Mouse (Mus musculus) macrophage (primary cell): ENCODE data around the gene Cemip. TPM values are rescaled to one million over a fixed set of nuclear protein-coding genes. Genes with fewer than 3 reads are reported as not detected.

Source experiments
- H3K27ac ChIP-seq: fragments of 350-480 bp; formaldehyde crosslinking; 2 replicates; pipeline ENCODE4 v1.9.0; 2021
- H3K36me3 ChIP-seq: fragments of 350-480 bp; formaldehyde crosslinking; 2 replicates; pipeline ENCODE4 v1.9.0; 2021; ENCODE audit errors: inconsistent target
- H3K4me3 ChIP-seq: fragments of 350-480 bp; formaldehyde crosslinking; 2 replicates; pipeline ENCODE4 v1.9.0; 2021; ENCODE audit errors: inconsistent target
- H3K79me2 ChIP-seq: fragments of 350-480 bp; formaldehyde crosslinking; 2 replicates; pipeline ENCODE4 v1.9.0; 2021; ENCODE audit errors: inconsistent target
- WGBS: methylation state at CpG from one replicate; pipeline ENCODE4 v1.1.7; 2026; ENCODE audit warnings: inconsistent platforms; ENCODE audit not compliant: missing documents; 5-methylcytosine and 5-hydroxymethylcytosine counted together
- polyA plus RNA-seq: library from polyadenylated mRNA; stranded (reverse); fragments of 250-400 nt; gene quantifications from 3 replicates; pipeline ENCODE4 v1.2.4, GENCODE M21; 2018; ENCODE audit warnings: inconsistent platforms

The Cemip gene
- polyA plus RNA-seq, 1 experiment from 2014 or later = 0.07 TPM

DNA sequence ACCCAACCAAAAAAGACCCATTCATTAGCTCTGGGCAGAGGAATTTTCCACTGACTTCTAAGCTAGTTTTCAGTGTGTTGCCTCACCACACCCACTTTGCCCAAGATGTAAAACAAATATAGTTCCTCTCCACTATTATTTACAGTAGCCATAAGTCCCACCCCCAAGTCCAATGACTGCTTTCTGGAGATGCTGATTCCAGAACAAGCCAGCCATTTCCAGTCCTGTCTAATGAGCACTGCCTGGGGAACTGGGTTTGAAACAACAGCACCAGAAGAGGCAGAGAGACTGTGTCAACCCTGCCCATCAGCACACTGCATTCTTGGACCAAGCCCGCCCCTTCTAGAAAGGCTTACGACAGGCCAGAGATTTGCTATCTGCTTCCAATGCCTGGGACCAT lies 103.7 kb downstream of the Cemip start:
- no peaks in the 10 kb centered on the region for H3K79me2 ChIP-seq
- WGBS = 83% methylated on average over 2 of the region's 2 CpGs
- H3K36me3 ChIP-seq = no peaks in the 10 kb centered on the region
- no peak overlapping the region for H3K4me3 ChIP-seq
- H3K27ac ChIP-seq = no peak overlapping the region

DNA sequence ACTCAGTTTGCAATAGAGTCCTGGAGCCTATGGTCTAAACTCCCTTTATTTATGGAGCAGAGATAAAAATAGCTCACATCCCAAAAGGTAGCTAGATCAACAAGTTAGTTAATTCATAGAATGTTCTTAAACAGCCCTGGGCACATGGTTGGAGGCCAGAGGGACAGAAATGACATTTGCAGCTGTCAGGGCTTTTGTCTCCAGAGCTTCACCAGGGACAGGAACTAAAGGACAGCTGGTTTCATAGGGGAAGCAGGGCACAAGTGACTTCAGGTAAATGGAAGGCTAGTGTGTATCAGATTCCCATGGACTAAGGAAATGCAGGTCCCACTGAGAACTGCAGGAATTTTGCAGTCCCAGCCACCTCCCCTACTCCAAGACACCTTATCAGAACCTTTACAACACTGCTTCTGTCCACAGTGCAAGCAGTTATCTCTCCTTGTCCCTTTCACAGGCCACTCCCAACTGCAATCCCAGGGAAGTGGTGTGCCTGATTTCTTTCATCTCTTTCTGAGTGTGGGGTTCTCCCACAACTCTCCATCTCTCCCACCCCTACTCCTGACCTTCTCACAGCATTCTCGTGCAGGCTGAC lies 107.3 kb downstream of the Cemip start:
- no peak overlapping the region for H3K4me3 ChIP-seq
- WGBS = 50% methylated on average over 1 of the region's 1 CpGs
- no peak overlapping the region for H3K27ac ChIP-seq
- H3K36me3 ChIP-seq = no peaks in the 10 kb centered on the region
- H3K79me2 ChIP-seq = no peaks in the 10 kb centered on the region

DNA sequence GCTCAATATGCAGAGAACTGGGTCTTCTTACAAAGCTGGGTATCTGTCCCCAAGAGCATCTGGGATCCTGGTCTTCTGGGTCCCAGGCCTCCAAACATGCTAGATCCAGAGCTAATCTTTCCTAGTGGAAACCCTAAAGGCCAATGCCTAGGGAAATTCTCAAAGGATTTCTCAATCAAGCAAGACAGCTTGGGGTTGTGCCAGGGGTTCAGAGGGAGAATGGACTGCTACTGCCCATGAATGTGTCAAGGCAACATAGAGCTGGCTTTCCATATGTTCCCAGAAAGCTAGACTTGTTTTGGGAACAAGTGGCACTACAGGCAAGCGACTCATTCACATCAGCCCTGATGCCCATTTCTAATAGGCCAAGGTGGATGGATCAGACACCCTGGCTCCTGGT lies 107.9 kb downstream of the Cemip start:
- WGBS = 92% methylated on average over 1 of the region's 1 CpGs
- Histone ChIP-seq H3K36me3 (no peaks in the 10 kb centered on the region), H3K79me2 (no peaks in the 10 kb centered on the region), H3K27ac (no peak overlapping the region), H3K4me3 (no peak overlapping the region)

DNA sequence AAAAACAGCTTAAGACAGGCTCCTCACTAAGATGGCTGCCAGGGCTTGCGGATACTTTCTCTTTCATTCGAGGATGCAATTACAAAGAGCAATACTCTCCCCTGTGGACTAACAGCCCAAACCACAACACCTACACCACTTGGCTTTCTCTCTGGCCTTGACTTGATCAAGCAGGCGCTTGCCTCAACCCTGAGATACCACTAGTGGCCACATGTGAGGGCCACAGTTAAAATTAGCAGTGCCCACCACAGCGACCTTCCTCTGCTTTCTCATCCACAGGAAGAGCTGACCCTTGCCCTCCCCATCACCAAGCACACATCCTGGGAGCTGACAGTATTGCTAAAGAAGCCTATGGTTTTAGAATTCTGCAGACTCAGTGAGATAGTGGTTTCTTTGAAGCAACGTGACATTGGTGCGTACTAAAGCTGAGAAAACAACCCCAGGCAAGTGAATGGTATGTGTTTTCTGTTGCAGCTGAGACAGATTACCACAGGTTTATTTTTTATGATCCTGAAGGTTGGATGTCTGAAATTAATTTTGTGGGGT lies 109.8 kb downstream of the Cemip start:
- H3K27ac ChIP-seq = no peak overlapping the region
- H3K79me2 ChIP-seq = no peaks in the 10 kb centered on the region
- whole genome bisulfite sequencing = 72% methylated on average over 6 of the region's 6 CpGs
- H3K4me3 ChIP-seq = no peak overlapping the region
- no peaks in the 10 kb centered on the region for H3K36me3 ChIP-seq

GRCm38 (mm10) chr7:83975283-83975682 lies 111.0 kb downstream of the Cemip start:
- no peak overlapping the region for H3K4me3 ChIP-seq
- no peak overlapping the region for H3K27ac ChIP-seq
- WGBS = 61% methylated on average over 5 of the region's 6 CpGs
- H3K36me3 ChIP-seq = no peaks in the 10 kb centered on the region
- H3K79me2 ChIP-seq = no peaks in the 10 kb centered on the region

DNA sequence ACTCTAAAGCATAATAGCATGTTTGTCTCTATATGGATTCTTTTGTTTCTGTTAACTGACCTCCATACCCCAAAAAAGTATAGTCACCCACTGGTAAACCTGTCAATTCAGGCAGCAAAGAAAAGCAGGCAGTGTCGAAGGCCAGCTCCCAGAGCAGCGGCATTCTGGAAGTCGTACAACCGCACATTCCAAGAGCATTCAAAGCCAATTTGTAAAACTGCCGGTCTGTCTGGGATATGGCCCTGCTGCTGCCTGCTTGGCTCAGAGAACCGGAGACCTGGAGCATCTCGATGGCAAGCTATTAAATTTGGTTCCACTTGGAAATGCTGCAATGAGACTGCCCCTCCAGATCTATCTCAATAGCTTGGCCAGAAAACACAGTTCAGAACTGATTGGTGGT lies 113.8 kb downstream of the Cemip start:
- Histone ChIP-seq H3K4me3 (no peak overlapping the region), H3K27ac (no peak overlapping the region), H3K79me2 (no peaks in the 10 kb centered on the region), H3K36me3 (no peaks in the 10 kb centered on the region)
- WGBS = 92% methylated on average over 7 of the region's 7 CpGs

DNA sequence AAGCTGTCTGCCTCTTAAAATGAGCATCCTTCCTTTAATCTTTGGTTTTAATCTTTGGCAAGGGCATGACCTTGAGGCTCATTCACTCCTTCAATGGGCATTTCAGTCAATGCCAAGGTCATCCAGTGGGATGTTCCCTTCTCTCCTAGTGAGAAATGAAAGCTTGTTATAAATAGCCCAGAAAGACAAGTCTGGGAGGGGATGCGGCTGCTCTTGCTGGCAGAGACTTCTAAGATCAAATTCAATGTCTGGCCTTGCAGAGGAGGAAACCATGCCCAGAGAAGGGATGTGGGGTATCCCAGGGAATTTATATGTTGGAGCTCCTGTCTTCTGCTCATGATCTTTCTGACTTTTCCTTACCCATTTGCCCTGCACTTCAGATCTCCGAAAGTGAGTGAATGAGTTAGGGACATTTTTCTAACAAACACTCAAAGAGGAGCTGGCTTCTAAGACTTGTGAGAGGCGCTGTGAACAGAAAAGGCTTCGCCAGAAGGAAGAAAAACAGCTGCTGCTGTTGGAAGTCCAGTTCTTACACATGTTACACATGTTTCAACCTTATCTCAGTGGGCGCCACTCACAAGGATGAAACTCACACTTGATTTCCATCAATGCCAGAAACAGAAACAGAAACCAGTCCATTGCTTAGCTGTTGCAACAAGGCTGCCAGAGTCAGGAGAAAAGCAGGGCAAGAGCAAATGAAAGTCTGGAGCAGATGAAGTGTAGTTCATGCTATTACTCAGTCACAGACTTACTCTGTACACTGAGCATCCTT lies 120.1 kb downstream of the Cemip start:
- no peak overlapping the region for H3K27ac ChIP-seq
- H3K4me3 ChIP-seq = no peak overlapping the region
- 75% methylated on average over 5 of the region's 5 CpGs for WGBS
- no peaks in the 10 kb centered on the region for H3K36me3 ChIP-seq
- no peaks in the 10 kb centered on the region for H3K79me2 ChIP-seq

GRCm38 (mm10) chr7:83965181-83965580 lies 121.1 kb downstream of the Cemip start:
- no peak overlapping the region for H3K27ac ChIP-seq
- H3K36me3 ChIP-seq = no peaks in the 10 kb centered on the region
- no peaks in the 10 kb centered on the region for H3K79me2 ChIP-seq
- H3K4me3 ChIP-seq = no peak overlapping the region

- WGBS = 86% methylated on average over 9 of the region's 9 CpGs
- no peak overlapping the region for H3K4me3 ChIP-seq
- no peaks in the 10 kb centered on the region for H3K79me2 ChIP-seq
- no peak overlapping the region for H3K27ac ChIP-seq
- H3K36me3 ChIP-seq = no peaks in the 10 kb centered on the region
These were observed 133.8 kb downstream of the Cemip start for GRCm38 (mm10) chr7:83952511-83952910.

DNA sequence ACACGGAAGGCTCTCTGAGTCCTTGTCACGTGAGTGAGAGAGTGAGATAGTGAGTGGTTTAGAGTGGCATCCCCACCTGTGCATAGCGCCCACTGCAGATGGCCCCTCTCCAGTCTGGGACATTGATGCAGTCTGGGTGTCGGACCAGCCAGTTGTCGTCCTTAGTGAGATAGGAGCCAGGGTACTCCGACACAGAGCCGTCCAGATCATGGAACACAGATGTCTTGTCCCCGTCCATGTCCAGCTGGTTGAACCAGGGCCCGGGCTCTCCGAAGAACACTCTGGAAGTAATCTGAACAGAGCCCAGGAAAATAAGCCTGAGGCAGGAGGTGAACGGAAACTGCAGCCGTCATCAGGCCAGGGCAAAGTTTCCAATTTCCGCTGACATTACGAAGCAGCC lies 135.0 kb downstream of the Cemip start:
- H3K4me3 ChIP-seq = no peak overlapping the region
- no peak overlapping the region for H3K27ac ChIP-seq
- no peaks in the 10 kb centered on the region for H3K36me3 ChIP-seq
- 91% methylated on average over 14 of the region's 14 CpGs for WGBS
- H3K79me2 ChIP-seq = no peaks in the 10 kb centered on the region

GRCm38 (mm10) chr7:83949662-83950061 lies 136.6 kb downstream of the Cemip start:
- Histone ChIP-seq H3K79me2 (no peaks in the 10 kb centered on the region), H3K4me3 (no peak overlapping the region), H3K27ac (no peak overlapping the region), H3K36me3 (no peaks in the 10 kb centered on the region)
- 87% methylated on average over 6 of the region's 6 CpGs for WGBS

GRCm38 (mm10) chr7:83948743-83949142 lies 137.6 kb downstream of the Cemip start:
- Histone ChIP-seq H3K79me2 (no peaks in the 10 kb centered on the region), H3K4me3 (no peak overlapping the region), H3K36me3 (no peaks in the 10 kb centered on the region), H3K27ac (no peak overlapping the region)
- whole genome bisulfite sequencing = 74% methylated on average over 7 of the region's 7 CpGs

GRCm38 (mm10) chr7:83941701-83942101 lies 144.6 kb downstream of the Cemip start:
- no peak overlapping the region for H3K27ac ChIP-seq
- H3K36me3 ChIP-seq = no peaks in the 10 kb centered on the region
- H3K79me2 ChIP-seq = no peaks in the 10 kb centered on the region
- 85% methylated on average over 8 of the region's 8 CpGs for WGBS
- H3K4me3 ChIP-seq = no peak overlapping the region

DNA sequence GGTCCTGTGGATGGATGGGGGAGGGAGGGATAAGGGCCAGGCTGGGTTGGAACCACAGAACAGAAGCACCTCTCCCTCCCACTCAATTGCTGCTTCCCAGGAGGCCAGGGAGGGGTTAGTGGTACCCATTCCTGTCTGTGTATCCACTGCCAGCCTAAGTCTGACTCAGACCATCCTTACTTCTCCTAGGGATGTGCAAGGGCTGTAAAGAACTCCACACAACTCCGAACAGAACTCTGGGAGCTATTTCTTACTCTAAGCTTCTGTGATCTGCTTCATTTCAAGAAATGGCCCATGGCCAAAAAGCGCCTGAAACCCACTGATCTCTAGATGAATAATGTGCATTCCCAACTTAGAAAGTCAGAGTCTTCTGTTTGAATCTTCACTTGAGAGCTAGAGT lies 146.2 kb downstream of the Cemip start:
- 69% methylated on average over 2 of the region's 2 CpGs for WGBS
- Histone ChIP-seq H3K36me3 (no peaks in the 10 kb centered on the region), H3K79me2 (no peaks in the 10 kb centered on the region), H3K4me3 (no peak overlapping the region), H3K27ac (no peak overlapping the region)

DNA sequence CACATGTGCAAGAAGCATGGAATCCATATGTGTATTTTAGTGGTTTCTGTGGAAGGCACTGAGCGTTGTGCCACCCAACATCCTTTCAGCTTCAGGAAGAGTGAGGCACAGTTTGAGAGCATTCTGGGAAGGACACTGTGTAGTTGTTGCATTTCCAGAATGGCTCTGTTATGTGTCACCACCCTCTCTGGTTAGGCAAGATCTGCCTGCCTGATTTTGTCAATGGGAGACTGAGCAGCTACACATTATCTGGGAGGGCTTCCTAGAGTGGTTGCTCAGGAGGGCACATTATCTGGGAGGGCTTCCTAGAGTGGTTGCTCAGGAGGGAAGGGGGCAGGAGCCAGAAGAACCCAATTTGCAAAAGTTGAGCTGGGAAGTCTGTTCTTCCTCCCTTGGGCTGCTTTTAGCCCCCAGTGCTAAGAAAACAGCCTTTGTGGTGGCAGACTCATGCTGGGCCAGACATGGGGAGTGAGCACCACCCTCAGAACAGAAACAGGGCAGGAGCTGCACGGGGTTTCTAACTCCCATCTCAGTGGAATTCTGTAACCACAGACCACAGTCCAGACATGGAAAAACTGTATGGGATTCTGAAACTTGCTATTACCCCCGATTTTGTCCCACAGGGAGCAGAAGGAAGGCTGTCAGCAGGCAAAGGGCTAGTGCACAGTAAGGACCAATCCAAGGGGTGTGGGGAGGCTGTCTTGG lies 147.1 kb downstream of the Cemip start:
- H3K27ac ChIP-seq = no peak overlapping the region
- H3K4me3 ChIP-seq = no peak overlapping the region
- WGBS = 62% methylated on average over 3 of the region's 3 CpGs
- H3K79me2 ChIP-seq = no peaks in the 10 kb centered on the region
- H3K36me3 ChIP-seq = no peaks in the 10 kb centered on the region
